Mouse (Mus musculus) bone marrow, adult 2 months (tissue): Measurements from ENCODE around the gene Disp1. TPM values are rescaled to one million over a fixed set of nuclear protein-coding genes. Genes with fewer than 3 reads are reported as not detected.

Experiments
- H3K27ac ChIP-seq: fragments of 200-500 bp; 2 replicates; pipeline ENCODE4 v1.5.1; 2012; ENCODE audit warnings: low read depth, mild to moderate bottlenecking, control low read depth, inconsistent platforms, low read length; ENCODE audit not compliant: control insufficient read depth, poor library complexity, insufficient read depth
- H3K4me1 ChIP-seq: fragments of 200-500 bp; 2 replicates; pipeline ENCODE4 v1.6.1; 2011; ENCODE audit warnings: low read length; ENCODE audit not compliant: control insufficient read depth, insufficient read depth
- H3K4me3 ChIP-seq: fragments of 200-500 bp; replicated peaks from 2 replicates; pipeline ENCODE3; 2011; ENCODE audit warnings: mild to moderate bottlenecking, low read depth, low read length, control low read depth; ENCODE audit not compliant: control insufficient read depth
- CTCF ChIP-seq: fragments of 200-500 bp; IDR thresholded peaks from 2 replicates; pipeline ENCODE4 v1.5.1; 2011; ENCODE audit warnings: low read length, control low read depth; ENCODE audit not compliant: control insufficient read depth, insufficient read depth
- POLR2A ChIP-seq: fragments of 200-500 bp; IDR thresholded peaks from 2 replicates; pipeline ENCODE4 v1.6.1; 2011; ENCODE audit warnings: low read depth, mild to moderate bottlenecking, control low read depth, low read length, borderline replicate concordance; ENCODE audit not compliant: control insufficient read depth
- WGBS: fragments of 180-500 bp; shearing (Covaris S2); methylation state at CpG from one replicate; pipeline ENCODE4 v1.1.7; 2018; 5-methylcytosine and 5-hydroxymethylcytosine counted together
- polyA plus RNA-seq: library from polyadenylated mRNA; stranded (reverse); fragments of >200 nt; gene quantifications from 2 replicates; pipeline ENCODE4 v1.2.4, GENCODE M21; 2011; ENCODE audit warnings: low replicate concordance; ENCODE audit not compliant: missing spikeins, insufficient read depth, insufficient read length

The Disp1 gene
- polyA plus RNA-seq, 1 experiment, result 3.3 TPM

GRCm38 (mm10) chr1:183248144-183248543, 26.8 kb upstream of the Disp1 start:
- no peaks in the 10 kb centered on the region; the same call in 1 of the 2 replicates for H3K4me1 ChIP-seq
- TF ChIP-seq POLR2A (no peak), CTCF (no peak)
- H3K27ac ChIP-seq, result no peak overlapping the region
- no peak overlapping the region for H3K4me3 ChIP-seq
- WGBS, result 42% methylated on average over 1 of the region's 1 CpGs

DNA sequence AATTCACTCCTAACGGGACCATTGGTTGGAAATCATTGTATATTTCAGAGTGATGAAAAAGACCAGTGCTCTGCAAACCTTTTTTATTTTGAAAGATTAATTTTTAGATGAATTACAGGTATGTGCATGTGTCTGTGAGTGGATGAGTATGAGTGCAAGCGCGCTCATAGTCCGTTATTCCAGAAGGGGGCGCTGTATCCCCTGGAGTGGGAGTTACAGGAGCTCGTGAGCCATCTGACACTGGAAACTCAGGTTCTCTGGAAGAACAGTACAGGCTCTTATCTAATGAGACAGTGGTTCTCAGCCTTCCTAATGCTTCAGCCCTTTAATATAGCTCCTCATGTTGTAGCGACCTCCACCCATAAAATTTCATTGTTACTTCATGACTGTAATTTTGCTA, 22.0 kb upstream of the Disp1 start:
- H3K4me3 ChIP-seq, result no peak overlapping the region
- TF ChIP-seq POLR2A (no peak), CTCF (peak; percentile 47)
- WGBS, result 72% methylated on average over 7 of the region's 7 CpGs
- H3K4me1 ChIP-seq, result no peaks in the 10 kb centered on the region
- H3K27ac ChIP-seq, result no peak overlapping the region

DNA sequence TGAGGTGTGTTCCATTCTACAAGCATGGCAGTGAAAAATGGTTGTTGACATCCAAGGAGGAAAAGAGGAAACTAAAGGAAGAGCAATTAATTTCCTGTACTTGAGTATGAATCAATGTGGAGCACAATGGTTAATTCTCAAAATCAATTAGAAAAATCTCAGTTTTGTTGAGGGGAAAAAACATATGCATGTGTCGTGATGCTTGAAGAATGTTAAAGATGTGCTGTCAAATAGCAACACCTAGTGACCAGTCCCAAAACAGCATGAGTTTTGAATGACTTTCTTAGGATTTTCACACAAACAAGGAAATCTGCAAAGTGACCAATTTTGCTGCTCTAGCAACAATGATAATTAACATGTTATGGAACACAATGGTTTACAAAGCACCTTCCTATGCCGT, 16.6 kb upstream of the Disp1 start:
- TF ChIP-seq CTCF (peak; percentile 22; the same call in 1 of the 2 replicates), POLR2A (no peak)
- WGBS, result 18% methylated on average over 2 of the region's 2 CpGs
- Histone ChIP-seq H3K27ac (no peak overlapping the region), H3K4me3 (no peak overlapping the region), H3K4me1 (no peaks in the 10 kb centered on the region)

- Histone ChIP-seq H3K4me1 (no peaks in the 10 kb centered on the region), H3K4me3 (no peak overlapping the region), H3K27ac (no peak overlapping the region)
- no peak for TF ChIP-seq CTCF
- TF ChIP-seq POLR2A, result no peak
- 88% methylated on average over 5 of the region's 5 CpGs for WGBS
Observed at GRCm38 (mm10) chr1:183236460-183236859, 15.1 kb upstream of the Disp1 start.

GRCm38 (mm10) chr1:183233679-183234174, 12.4 kb upstream of the Disp1 start:
- Histone ChIP-seq H3K4me1 (no peaks in the 10 kb centered on the region), H3K4me3 (no peak overlapping the region), H3K27ac (no peak overlapping the region)
- TF ChIP-seq CTCF (no peak), POLR2A (no peak)
- WGBS, result 90% methylated on average over 11 of the region's 11 CpGs

DNA sequence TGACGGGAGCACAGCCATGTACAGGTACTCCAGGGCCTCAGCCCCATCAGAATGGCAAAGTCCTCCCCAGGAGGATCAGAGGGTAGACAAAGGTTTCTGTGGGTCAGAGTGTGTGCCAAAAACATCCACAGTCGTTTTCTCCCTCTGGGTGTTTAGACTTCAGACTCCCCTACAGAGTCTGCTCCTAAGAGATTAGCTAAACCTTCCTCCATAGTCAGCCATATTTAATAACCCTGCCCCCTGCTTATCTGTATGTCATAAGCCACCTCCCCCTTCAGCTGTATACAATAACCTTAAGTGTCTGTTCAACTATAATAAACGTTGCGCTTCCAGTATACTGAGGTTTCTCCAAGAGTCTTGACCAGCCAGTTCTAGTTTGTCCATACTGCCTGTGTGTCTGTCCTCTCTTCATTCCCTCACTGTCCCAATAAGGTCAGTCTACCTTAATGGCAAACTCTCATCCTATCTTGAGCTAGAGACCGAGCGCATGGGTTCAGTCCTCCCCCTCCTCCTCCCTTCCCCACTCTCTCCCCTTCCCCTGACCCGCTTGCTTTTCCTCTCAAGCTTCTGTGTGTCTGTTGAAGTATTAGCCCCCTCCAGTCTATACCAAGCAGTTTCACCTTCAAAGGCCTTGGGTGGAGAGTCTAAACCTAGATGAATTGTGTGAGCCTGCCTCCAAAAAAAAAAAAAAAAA, 11.8 kb upstream of the Disp1 start:
- Histone ChIP-seq H3K27ac (no peak overlapping the region), H3K4me1 (no peaks in the 10 kb centered on the region), H3K4me3 (no peak overlapping the region)
- TF ChIP-seq POLR2A (no peak), CTCF (no peak)
- 72% methylated on average over 7 of the region's 7 CpGs for WGBS

GRCm38 (mm10) chr1:183227469-183227868, 6.1 kb upstream of the Disp1 start:
- TF ChIP-seq POLR2A, result no peak
- no peak for TF ChIP-seq CTCF
- Histone ChIP-seq H3K4me1 (no peaks in the 10 kb centered on the region; the same call in 1 of the 2 replicates), H3K4me3 (no peak overlapping the region), H3K27ac (no peak overlapping the region)
- 70% methylated on average over 7 of the region's 7 CpGs for WGBS

GRCm38 (mm10) chr1:183219021-183219420, 2.3 kb downstream of the Disp1 start:
- no peak overlapping the region for H3K4me3 ChIP-seq
- TF ChIP-seq POLR2A, result no peak
- TF ChIP-seq CTCF, result no peak
- WGBS, result 67% methylated on average over 6 of the region's 6 CpGs
- H3K4me1 ChIP-seq, result no peaks in the 10 kb centered on the region
- H3K27ac ChIP-seq, result no peak overlapping the region

DNA sequence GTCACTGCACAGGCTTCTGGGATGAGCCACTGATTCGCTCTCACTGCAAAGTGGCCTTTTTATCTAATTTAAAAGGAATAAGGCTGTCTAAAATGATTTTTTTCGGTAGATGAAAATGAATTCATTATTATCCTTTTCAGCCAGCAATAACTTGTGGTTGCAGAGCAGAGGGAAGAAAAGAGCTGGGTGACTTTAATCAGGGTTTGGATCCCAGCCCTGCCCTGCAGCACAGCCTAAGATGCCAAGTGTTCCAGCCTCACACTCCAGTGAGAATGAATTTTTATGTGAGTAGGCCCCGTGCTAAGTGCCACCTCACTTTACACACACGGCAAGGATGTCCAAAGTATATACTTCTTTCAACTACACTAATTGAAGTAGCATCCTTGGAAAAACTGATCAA, 4.6 kb downstream of the Disp1 start:
- H3K4me3 ChIP-seq, result no peak overlapping the region
- 90% methylated on average over 4 of the region's 4 CpGs for WGBS
- no peak overlapping the region for H3K27ac ChIP-seq
- no peak for TF ChIP-seq POLR2A
- TF ChIP-seq CTCF, result no peak
- H3K4me1 ChIP-seq, result no peaks in the 10 kb centered on the region
